Mouse (Mus musculus): Measurements from ENCODE around the gene Hmgxb4. TPM values are rescaled to one million over a fixed set of nuclear protein-coding genes. Genes with fewer than 3 reads are reported as not detected.
A peak's percentile ranks its signal among the peaks of the same experiment; 100 is the strongest.

Gene Hmgxb4
- total and polyA plus RNA-seq, 3 experiments: 23.3 to 33.4 (median 29.1) TPM

DNA sequence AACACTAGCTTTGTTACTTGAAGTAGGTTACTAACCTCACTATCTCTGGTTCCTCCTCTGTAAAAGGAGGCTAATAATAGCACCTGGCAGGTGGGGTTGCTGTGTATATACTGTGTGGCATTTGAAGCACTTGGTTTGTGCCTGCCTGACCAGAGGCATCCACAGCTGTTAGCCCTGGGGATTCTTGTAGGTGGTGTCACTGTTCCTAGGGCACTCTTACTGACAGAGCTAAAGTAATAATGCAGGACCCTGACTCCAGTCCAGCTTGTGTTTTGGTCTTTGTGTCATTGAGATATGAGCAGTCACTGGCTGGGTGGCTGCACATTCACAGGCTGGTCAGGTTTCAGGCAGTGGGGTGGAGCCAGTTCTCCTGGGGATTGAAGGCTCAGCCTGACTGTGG, 45.3 kb downstream of the Hmgxb4 start:
- dilution Hi-C loops (cut with MboI; ENCODE audit: extremely low pct_ligation_motif_present, extremely low pct_unique_long_range_greater_than_20kb, low sequenced_read_pairs): no loop called here
- Histone ChIP-seq H3K9me3 (replicated peaks; ENCODE audit: low read length) (no peaks in the 10 kb centered on the region), H3K9ac (ENCODE audit: insufficient read depth, low read depth) (no peak overlapping the region), H3K4me2 (ENCODE audit: insufficient read depth, low read depth, poor library complexity, severe bottlenecking) (no peak overlapping the region), H3K4me1 (ENCODE audit: control insufficient read depth in 1 of 2, insufficient read depth in 2 of 2) (peaks cover 5 to 42% of the 10 kb centered on the region in 2 experiments), H3K27ac (ENCODE audit: insufficient read depth, low read depth) (no peak overlapping the region), H3K4me3 (replicated peaks in 1 of 3; ENCODE audit: low read depth in 2 of 3, low read length in 2 of 3, poor library complexity in 1 of 3) (no peak overlapping the region), H3K36me3 (replicated peaks in 1 of 2; ENCODE audit: control insufficient read depth in 1 of 2, insufficient read depth in 1 of 2, low read length in 1 of 2) (peaks cover 0 to 28% of the 10 kb centered on the region in 2 experiments), H3K27me3 (replicated peaks) (no peaks in the 10 kb centered on the region), H3K79me2 (replicated peaks; ENCODE audit: control insufficient read depth, extremely low read depth, insufficient read depth, poor library complexity, severe bottlenecking) (no peaks in the 10 kb centered on the region)
- DNase-seq (ENCODE audit: extremely low read depth): no peak
- in situ Hi-C loops (cut with MboI; ENCODE audit: low pct_ligation_motif_present, low pct_unique_long_range_greater_than_20kb, low sequenced_read_pairs): no loop called here
- TF ChIP-seq RAD21 (IDR thresholded peaks at IDR 0.05; ENCODE audit: low read depth, low read length) (no peak), MAFK (IDR thresholded peaks at IDR 0.05; ENCODE audit: insufficient replicate concordance, low read length) (no peak), GABPA (IDR thresholded peaks at IDR 0.05; ENCODE audit: insufficient replicate concordance, low read depth, low read length) (no peak), POLR2A (IDR thresholded peaks at IDR 0.05; ENCODE audit: low read depth, low read length) (no peak), UBTF (IDR thresholded peaks at IDR 0.05; ENCODE audit: low read depth, low read length) (no peak), MEF2A (IDR thresholded peaks at IDR 0.05; ENCODE audit: borderline replicate concordance, low read depth, low read length) (0 out of 2 replicates have a peak, but pooled peaks have one; percentile 17)

DNA sequence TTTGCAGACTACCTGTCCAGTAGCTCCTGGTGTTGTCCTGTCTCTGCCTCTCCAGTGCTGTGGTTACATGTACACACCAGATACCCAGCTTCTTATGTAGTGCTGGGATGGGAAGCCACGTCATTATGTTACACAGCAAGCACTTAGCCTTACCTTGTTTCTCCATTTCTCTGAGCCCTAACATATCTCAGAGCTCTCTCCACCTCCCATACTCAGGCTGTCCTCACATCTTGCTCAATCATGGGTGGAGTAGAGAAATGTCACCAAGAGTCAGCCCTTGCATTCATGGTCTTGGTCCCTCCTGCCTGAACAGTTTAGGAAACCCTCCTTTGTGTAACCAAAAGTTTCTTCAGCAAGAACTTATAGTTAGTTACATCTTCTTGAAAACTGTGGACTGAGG, 46.6 kb downstream of the Hmgxb4 start:
- DNase-seq (ENCODE audit: extremely low read depth): no peak
- dilution Hi-C loops (cut with MboI; ENCODE audit: extremely low pct_ligation_motif_present, extremely low pct_unique_long_range_greater_than_20kb, low sequenced_read_pairs) (no loop called here), in situ Hi-C loops (cut with MboI; ENCODE audit: low pct_ligation_motif_present, low pct_unique_long_range_greater_than_20kb, low sequenced_read_pairs) (no loop called here)
- Histone ChIP-seq H3K36me3 (replicated peaks in 1 of 2; ENCODE audit: control insufficient read depth in 1 of 2, insufficient read depth in 1 of 2, low read length in 1 of 2) (peaks cover 0 to 35% of the 10 kb centered on the region in 2 experiments), H3K9me3 (replicated peaks; ENCODE audit: low read length) (no peaks in the 10 kb centered on the region), H3K4me1 (ENCODE audit: control insufficient read depth in 1 of 2, insufficient read depth in 2 of 2) (peaks cover 5 to 37% of the 10 kb centered on the region in 2 experiments), H3K4me3 (replicated peaks in 1 of 3; ENCODE audit: low read depth in 2 of 3, low read length in 2 of 3, poor library complexity in 1 of 3) (no peak overlapping the region), H3K27ac (ENCODE audit: insufficient read depth, low read depth) (no peak overlapping the region), H3K4me2 (ENCODE audit: insufficient read depth, low read depth, poor library complexity, severe bottlenecking) (no peak overlapping the region), H3K79me2 (replicated peaks; ENCODE audit: control insufficient read depth, extremely low read depth, insufficient read depth, poor library complexity, severe bottlenecking) (no peaks in the 10 kb centered on the region), H3K27me3 (replicated peaks) (no peaks in the 10 kb centered on the region), H3K9ac (ENCODE audit: insufficient read depth, low read depth) (no peak overlapping the region)
- TF ChIP-seq CHD2 (IDR thresholded peaks at IDR 0.05; ENCODE audit: low read length) (no peak), JUND (conservative IDR thresholded peaks at IDR 0.05; ENCODE audit: low read depth, low read length) (no peak)

DNA sequence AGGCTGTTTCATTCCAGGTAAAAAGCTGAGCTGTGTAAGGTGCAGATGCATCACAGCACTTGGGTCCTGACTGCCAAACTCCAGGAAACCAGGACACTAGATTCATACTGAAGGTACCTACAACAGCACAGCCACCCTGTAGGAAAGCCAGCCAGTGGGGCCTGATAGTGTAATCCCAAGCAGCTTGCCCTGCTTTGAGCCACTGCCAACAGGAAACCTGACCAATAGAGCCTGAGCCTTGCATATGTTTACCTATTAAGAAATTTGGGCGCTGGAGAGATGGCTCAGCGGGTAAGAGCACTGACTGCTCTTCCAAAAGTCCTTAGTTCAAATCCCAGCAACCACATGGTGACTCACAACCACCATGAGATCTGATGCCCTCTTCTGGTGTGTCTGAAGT, 49.0 kb downstream of the Hmgxb4 start:
- H3K27me3 ChIP-seq (replicated peaks): no peaks in the 10 kb centered on the region
- H3K4me1 ChIP-seq (ENCODE audit: control insufficient read depth in 1 of 2, insufficient read depth in 2 of 2): peaks cover 5 to 30% of the 10 kb centered on the region in 2 experiments
- peaks cover 0 to 36% of the 10 kb centered on the region in 2 experiments for H3K36me3 ChIP-seq (replicated peaks in 1 of 2; ENCODE audit: control insufficient read depth in 1 of 2, insufficient read depth in 1 of 2, low read length in 1 of 2)
- no peaks in the 10 kb centered on the region for H3K9me3 ChIP-seq (replicated peaks; ENCODE audit: low read length)
- H3K79me2 ChIP-seq (replicated peaks; ENCODE audit: control insufficient read depth, extremely low read depth, insufficient read depth, poor library complexity, severe bottlenecking): no peaks in the 10 kb centered on the region
- dilution Hi-C loops (cut with MboI; ENCODE audit: extremely low pct_ligation_motif_present, extremely low pct_unique_long_range_greater_than_20kb, low sequenced_read_pairs) (no loop called here), in situ Hi-C loops (cut with MboI; ENCODE audit: low pct_ligation_motif_present, low pct_unique_long_range_greater_than_20kb, low sequenced_read_pairs) (no loop called here)
- no peak overlapping the region for H3K27ac ChIP-seq (ENCODE audit: insufficient read depth, low read depth)
- no peak overlapping the region for H3K4me3 ChIP-seq (replicated peaks in 1 of 3; ENCODE audit: low read depth in 2 of 3, low read length in 2 of 3, poor library complexity in 1 of 3)
- no peak for DNase-seq (ENCODE audit: extremely low read depth)
- no peak overlapping the region for H3K9ac ChIP-seq (ENCODE audit: insufficient read depth, low read depth)
- H3K4me2 ChIP-seq (ENCODE audit: insufficient read depth, low read depth, poor library complexity, severe bottlenecking): no peak overlapping the region
- TF ChIP-seq NELFE (IDR thresholded peaks at IDR 0.05; ENCODE audit: low read depth, low read length) (no peak), TCF12 (IDR thresholded peaks at IDR 0.05; ENCODE audit: low read depth, low read length) (no peak), KAT2A (IDR thresholded peaks at IDR 0.05; ENCODE audit: insufficient replicate concordance, low read length) (no peak), ELF1 (IDR thresholded peaks at IDR 0.05; ENCODE audit: low read depth, low read length) (no peak), ZC3H11A (IDR thresholded peaks at IDR 0.05; ENCODE audit: low read depth, low read length) (no peak), BHLHE40 (IDR thresholded peaks at IDR 0.05; ENCODE audit: low read depth, low read length) (no peak)

Measured in CH12.LX (cell line).